24 mouse cellular contexts compared by ENCODE assay signal in the genomic region with DNA sequence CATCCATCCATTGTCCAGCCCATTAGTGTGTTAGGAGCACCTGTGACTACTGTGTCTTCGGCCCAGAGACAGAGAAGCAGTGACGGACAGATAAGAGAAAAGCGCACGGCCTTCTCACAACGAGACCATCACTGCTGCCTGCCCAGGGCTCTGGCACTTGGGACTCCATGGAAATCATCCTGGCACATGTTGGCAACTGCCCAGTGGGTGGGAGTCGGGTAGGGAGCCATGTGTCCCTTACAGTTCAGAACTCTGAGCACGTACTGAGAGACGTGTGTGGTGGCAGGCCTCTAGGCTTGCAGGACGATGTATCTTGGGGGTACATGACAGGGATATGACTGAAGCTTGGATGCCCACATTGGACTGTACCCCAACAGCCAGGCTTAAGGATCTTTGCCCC. TPM values are rescaled to one million over a fixed set of nuclear protein-coding genes. Genes with fewer than 3 reads are reported as not detected.
DNase-seq lines count a peak whose midpoint lies in the region; ATAC-seq and TF ChIP-seq lines count a peak whose summit lies in the region.
"Had no signal": no experiment of that assay in that cellular context is flagged by ENCODE, and none has a peak within 500 bp of the region (broad histone marks: within the 10 kb centered on the region; RNA-seq: fewer than 3 reads in every experiment).

No protein-coding gene starts in this region.

- H3K27me3 ChIP-seq in hindbrain, postnatal 0 days (ENCODE audit: insufficient read depth, low read length), result 0 out of 2 replicates have a peak, but pooled peaks cover under 1% of the 10 kb centered on the region
- H3K27me3 ChIP-seq in hindbrain, embryonic 16.5 days (replicated peaks; ENCODE audit: control insufficient read depth, insufficient read depth, low read length), result peaks cover 2% of the 10 kb centered on the region
- peaks cover 100% of the 10 kb centered on the region for H3K27me3 ChIP-seq in midbrain, embryonic 13.5 days
- peaks cover 89% of the 10 kb centered on the region for H3K27me3 ChIP-seq in midbrain, embryonic 16.5 days (ENCODE audit: control insufficient read depth, insufficient read depth, low read depth, low read length)
- H3K27me3 ChIP-seq: CH12.LX; embryonic facial prominence, embryonic 12.5 days; forebrain, embryonic 13.5 days; forebrain, embryonic 15.5 days; Patski had no signal

- 0 out of 2 replicates have a peak, but pooled peaks cover 6% of the 10 kb centered on the region for H3K4me1 ChIP-seq in hindbrain, postnatal 0 days (ENCODE audit: insufficient read depth, low read length)
- peaks cover 4% of the 10 kb centered on the region; the same call in 1 of the 2 replicates for H3K4me1 ChIP-seq in hindbrain, embryonic 16.5 days (ENCODE audit: control insufficient read depth, insufficient read depth, low read depth, low read length)
- no peaks in the 10 kb centered on the region for H3K4me1 ChIP-seq in midbrain, embryonic 13.5 days (replicated peaks)
- H3K4me1 ChIP-seq in midbrain, embryonic 16.5 days (ENCODE audit: control insufficient read depth, insufficient read depth, low read length), result no peaks in the 10 kb centered on the region
- H3K4me1 ChIP-seq: embryonic facial prominence, embryonic 12.5 days had no signal

- H3K36me3 ChIP-seq in hindbrain, postnatal 0 days (ENCODE audit: insufficient read depth, low read length), result no peaks in the 10 kb centered on the region
- H3K36me3 ChIP-seq in hindbrain, embryonic 16.5 days (ENCODE audit: control insufficient read depth, insufficient read depth, low read length), result no peaks in the 10 kb centered on the region
- H3K36me3 ChIP-seq in midbrain, embryonic 13.5 days, result no peaks in the 10 kb centered on the region
- H3K36me3 ChIP-seq in midbrain, embryonic 16.5 days (ENCODE audit: control insufficient read depth, insufficient read depth, low read length), result no peaks in the 10 kb centered on the region
- H3K36me3 ChIP-seq: embryonic facial prominence, embryonic 10.5 days; embryonic facial prominence, embryonic 12.5 days; forebrain, embryonic 15.5 days; G1E had no signal

- H3K9me3 ChIP-seq in hindbrain, postnatal 0 days (ENCODE audit: low read length), result no peaks in the 10 kb centered on the region
- H3K9me3 ChIP-seq in hindbrain, embryonic 16.5 days (ENCODE audit: control insufficient read depth, low read length), result no peaks in the 10 kb centered on the region
- H3K9me3 ChIP-seq in midbrain, embryonic 13.5 days, result no peaks in the 10 kb centered on the region
- H3K9me3 ChIP-seq in midbrain, embryonic 16.5 days (replicated peaks; ENCODE audit: control insufficient read depth, low read length, poor library complexity, severe bottlenecking), result no peaks in the 10 kb centered on the region
- H3K9me3 ChIP-seq: embryonic facial prominence, embryonic 10.5 days; embryonic facial prominence, embryonic 12.5 days; forebrain, embryonic 13.5 days; forebrain, embryonic 15.5 days had no signal

- H3K4me2 ChIP-seq in hindbrain, postnatal 0 days (ENCODE audit: low read depth, low read length), result no peak overlapping the region
- no peak overlapping the region for H3K4me2 ChIP-seq in hindbrain, embryonic 16.5 days (ENCODE audit: low read length)
- H3K4me2 ChIP-seq in midbrain, embryonic 13.5 days (replicated peaks), result no peak overlapping the region
- H3K4me2 ChIP-seq in midbrain, embryonic 16.5 days (ENCODE audit: low read length), result no peak overlapping the region
- H3K4me2 ChIP-seq: embryonic facial prominence, embryonic 12.5 days; forebrain, embryonic 13.5 days; forebrain, embryonic 15.5 days had no signal

- no peak overlapping the region for H3K9ac ChIP-seq in hindbrain, postnatal 0 days (replicated peaks; ENCODE audit: low read length)
- no peak overlapping the region for H3K9ac ChIP-seq in hindbrain, embryonic 16.5 days (ENCODE audit: low read depth, low read length)
- 0 out of 2 replicates have a peak overlapping the region, but pooled peaks have one; percentile 3 for H3K9ac ChIP-seq in midbrain, embryonic 13.5 days (replicated peaks)
- H3K9ac ChIP-seq in midbrain, embryonic 16.5 days (ENCODE audit: low read depth, low read length), result no peak overlapping the region
- H3K9ac ChIP-seq: embryonic facial prominence, embryonic 12.5 days; forebrain, embryonic 13.5 days; forebrain, embryonic 15.5 days; forebrain, postnatal 0 days had no signal

- WGBS in hindbrain, postnatal 0 days, result 64% methylated on average over 9 of the region's 9 CpGs
- 78% methylated on average over 9 of the region's 9 CpGs for WGBS in hindbrain, embryonic 16.5 days
- WGBS in midbrain, embryonic 13.5 days, result 87% methylated on average over 9 of the region's 9 CpGs
- WGBS in midbrain, embryonic 16.5 days, result 82% methylated on average over 9 of the region's 9 CpGs

- peak; percentile 56 to 70 for DNase-seq in cerebellum, postnatal 10 days
- DNase-seq in cerebellum, adult 18-20 months, result no peak
- DNase-seq in hindbrain, postnatal 0 days (ENCODE audit: low spot score), result peak; percentile 45
- DNase-seq: adrenal gland, adult 8-10 months; adrenal gland, postnatal 14 days; adrenal gland, postnatal 36 days; B cell, adult 2 months; cerebellum, adult 11-12 months; cerebellum, adult 8-10 months; cerebellum, adult 9-11 months; cerebellum, postnatal 25 days; forebrain, postnatal 0 days had no signal

- no peak for TF ChIP-seq CTCF in hindbrain, postnatal 0 days (IDR thresholded peaks at IDR 0.05; ENCODE audit: low read depth)

- H3K27ac ChIP-seq in hindbrain, postnatal 0 days, result no peak overlapping the region
- no peak overlapping the region for H3K27ac ChIP-seq in hindbrain, embryonic 16.5 days (ENCODE audit: low read depth, low read length)
- H3K27ac ChIP-seq in midbrain, embryonic 13.5 days, result no peak overlapping the region
- H3K27ac ChIP-seq in midbrain, embryonic 16.5 days (ENCODE audit: low read length), result no peak overlapping the region
- H3K27ac ChIP-seq: embryonic facial prominence, embryonic 10.5 days; embryonic facial prominence, embryonic 12.5 days; forebrain, embryonic 13.5 days; forebrain, embryonic 15.5 days had no signal

- no peak overlapping the region for H3K4me3 ChIP-seq in hindbrain, postnatal 0 days (ENCODE audit: low read length)
- no peak overlapping the region for H3K4me3 ChIP-seq in hindbrain, embryonic 16.5 days (ENCODE audit: low read length)
- no peak overlapping the region for H3K4me3 ChIP-seq in midbrain, embryonic 13.5 days (replicated peaks)
- H3K4me3 ChIP-seq in midbrain, embryonic 16.5 days (ENCODE audit: low read depth, low read length), result no peak overlapping the region
- H3K4me3 ChIP-seq: embryonic facial prominence, embryonic 10.5 days; embryonic facial prominence, embryonic 12.5 days; forebrain, embryonic 13.5 days; forebrain, embryonic 15.5 days had no signal

- ATAC-seq in hindbrain, postnatal 0 days, result no peak
- no peak for ATAC-seq in hindbrain, embryonic 16.5 days
- no peak for ATAC-seq in midbrain, embryonic 13.5 days
- no peak for ATAC-seq in midbrain, embryonic 16.5 days
- ATAC-seq: activated CD4-positive, CD25-positive, alpha-beta regulatory T cell, adult 4 months; CD4-positive, CD25-positive, alpha-beta regulatory T cell, adult 4 months; forebrain, embryonic 13.5 days; forebrain, embryonic 15.5 days; forebrain, postnatal 0 days; Patski had no signal

RNA-seq across cellular contexts. Expression of a gene that starts 38.1 kb away (rescaled TPM):
- 0.68 and 1.5 TPM in 2 replicates for total RNA-seq in hindbrain, postnatal 0 days (2014; rRNA removed)
- 0.24 TPM in 2 replicates for polyA plus RNA-seq in hindbrain, postnatal 0 days (2015; fragmentation: Nextera tagmentation; extraction: Ambion mirVana)
- polyA plus RNA-seq in hindbrain, embryonic 16.5 days (2015; fragmentation: Nextera tagmentation; extraction: Ambion mirVana), result 0.24 and 0.36 TPM in 2 replicates
- 0.14 and 0.20 TPM in 2 replicates for polyA plus RNA-seq in midbrain, embryonic 13.5 days (2015; fragmentation: Nextera tagmentation; extraction: Ambion mirVana)
- 0.29 and 0.40 TPM in 2 replicates for polyA plus RNA-seq in midbrain, embryonic 16.5 days (2015; fragmentation: Nextera tagmentation; extraction: Ambion mirVana)
- polyA plus RNA-seq: CD4-positive, CD25-positive, alpha-beta regulatory T cell, adult 4 months; G1E had no signal

Comparison
In these comparisons a context has a peak if more than half of its experiments do, and no peak if none do; other contexts are left out.
1. DNase-seq: peak in cerebellum, postnatal 10 days (2 of 2) and hindbrain, postnatal 0 days (single experiment); none in cerebellum, adult 18-20 months (0 of 2).